Mouse (Mus musculus) Patski (cell line): ENCODE results near the gene Xrcc3. TPM values are rescaled to one million over a fixed set of nuclear protein-coding genes. Genes with fewer than 3 reads are reported as not detected.

Experiments
- ATAC-seq: fragments of 100-300 bp; one replicate; pipeline ENCODE4 v1.8.0; 2021
- CTCF ChIA-PET: fragments of 350-600 bp; sonication (Branson Sonifier 250); formaldehyde crosslinking; loops from one replicate; lab custom pipeline; 2022; ENCODE audit warnings: inconsistent platforms; lab: Charles Lee
- POLR2A ChIA-PET: fragments of 350-600 bp; sonication (Branson Sonifier 250); formaldehyde crosslinking; loops from one replicate; lab custom pipeline; 2022; ENCODE audit warnings: antibody characterized with exemption, inconsistent platforms; lab: Charles Lee
- DNase-seq: peaks from one replicate; pipeline ENCODE4 v3.0.0-alpha.2; 2011; ENCODE audit warnings: low read depth, low spot score
- H3K27me3 ChIP-seq: fragments of 371-371 bp; one replicate; pipeline ENCODE4 v1.5.1; 2021
- CTCF ChIP-seq: fragments of 100-300 bp; IDR thresholded peaks from one replicate; pipeline ENCODE4 v1.5.1; 2021
- in situ Hi-C: fragments of 300-500 bp; cut with MboI; formaldehyde crosslinking; loops from 3 replicates; pipeline ENCODE4 v1.11.1; 2018; ENCODE audit warnings: low pct_unique_long_range_greater_than_20kb, mixed read lengths
- polyA plus RNA-seq: library from polyadenylated mRNA; unstranded; gene quantifications from one replicate; pipeline ENCODE4 v1.2.3, GENCODE M21; 2021

Xrcc3 gene
- polyA plus RNA-seq, 1 experiment from 2014 or later = 4.1 TPM

DNA sequence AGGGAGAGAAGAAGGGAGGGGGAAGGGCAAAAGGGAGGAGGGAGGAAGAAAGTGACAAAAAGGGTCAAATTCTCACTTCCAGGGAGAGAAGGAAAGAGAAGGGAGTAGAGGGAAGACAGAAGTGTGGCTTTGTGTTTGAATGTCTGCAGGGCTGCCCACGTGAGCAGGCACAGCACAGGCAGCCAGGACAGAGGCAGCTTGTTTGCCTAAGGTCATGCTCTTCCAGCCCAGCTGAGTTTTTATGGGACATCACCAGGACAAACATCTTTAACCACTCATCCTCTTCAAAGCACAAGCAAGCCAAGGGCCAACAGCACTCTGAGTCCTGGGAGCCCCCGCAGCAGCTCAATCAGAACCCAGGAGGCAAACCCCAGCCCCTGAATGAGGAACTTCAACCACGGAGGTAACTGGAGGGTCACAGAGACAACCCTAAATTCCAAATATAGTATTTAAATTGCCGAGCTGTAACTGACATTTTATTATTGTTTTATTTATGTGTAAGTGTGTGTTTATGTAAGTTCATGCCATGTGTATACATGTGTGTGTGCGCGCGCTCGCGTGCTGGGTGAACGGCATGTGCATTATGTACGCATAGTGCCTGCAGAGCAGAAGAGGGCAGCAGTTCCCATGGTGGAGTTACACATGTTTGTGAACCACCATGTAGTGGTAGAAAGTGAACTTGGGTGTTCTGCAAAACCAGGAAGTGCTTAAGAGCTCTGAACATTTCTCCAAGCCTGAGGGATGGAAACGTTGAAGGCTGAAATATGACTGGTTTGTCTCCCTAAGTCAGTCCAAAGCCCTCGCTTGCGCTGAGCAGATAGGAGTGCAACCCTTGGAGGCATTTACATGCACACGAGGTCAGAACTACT, 29.1 kb upstream of the Xrcc3 start:
- DNase-seq (no peak), ATAC-seq (no peak)
- TF ChIP-seq CTCF = no peak
- H3K27me3 ChIP-seq = no peaks in the 10 kb centered on the region
- in situ Hi-C loops = no loop called here
- POLR2A ChIA-PET = no interaction called here
- CTCF ChIA-PET = no interaction called here

- ChIA-PET POLR2A (no interaction called here), CTCF (no interaction called here)
- H3K27me3 ChIP-seq = no peaks in the 10 kb centered on the region
- ATAC-seq (no peak), DNase-seq (no peak)
- TF ChIP-seq CTCF = no peak
- in situ Hi-C loops = no loop called here
Measured at GRCm38 (mm10) chr12:111833457-111833856, 19.8 kb upstream of the Xrcc3 start.

DNA sequence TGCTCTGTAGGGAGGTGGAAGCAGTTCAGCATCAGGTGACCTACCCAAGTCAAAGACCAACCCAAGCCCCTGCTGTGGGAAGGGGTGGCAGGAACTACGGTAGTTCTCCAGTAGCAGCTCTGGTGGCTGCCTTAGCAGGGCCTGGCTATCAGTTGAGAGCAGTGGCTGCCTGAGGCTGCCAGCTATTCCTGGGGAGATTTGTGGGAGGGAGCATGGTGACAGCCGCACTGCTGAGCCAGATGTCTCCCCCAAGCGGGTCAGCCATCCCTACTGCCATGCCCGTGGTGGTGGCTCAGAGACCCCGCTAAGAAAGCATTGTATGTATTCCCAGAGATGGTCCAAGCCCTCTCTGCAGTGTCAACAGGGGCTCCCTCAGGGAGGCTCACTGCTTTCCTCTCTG, 19.0 kb upstream of the Xrcc3 start:
- in situ Hi-C loops = no loop called here
- no peak for ATAC-seq
- no peak for DNase-seq
- CTCF ChIA-PET = no interaction called here
- TF ChIP-seq CTCF = no peak
- POLR2A ChIA-PET = no interaction called here
- no peaks in the 10 kb centered on the region for H3K27me3 ChIP-seq

DNA sequence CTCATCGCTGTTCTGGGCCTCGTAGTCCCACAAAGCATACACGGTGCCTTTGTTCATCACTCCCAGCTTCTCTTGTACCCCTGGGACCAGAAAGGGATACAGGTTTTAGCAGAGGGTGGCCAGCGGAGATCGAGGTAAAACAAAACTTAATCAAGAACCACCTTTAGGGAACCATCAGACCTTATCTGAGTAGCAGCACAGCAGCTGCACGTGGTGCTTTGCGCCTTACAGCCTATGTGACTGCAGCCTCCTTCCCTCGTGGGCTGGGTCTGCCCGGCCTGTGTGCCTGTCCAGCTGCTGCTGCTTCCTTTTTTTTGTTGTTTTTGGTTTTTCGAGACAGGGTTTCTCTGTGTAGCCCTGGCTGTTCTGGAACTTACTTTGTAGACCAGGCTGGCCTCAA, 16.7 kb upstream of the Xrcc3 start:
- CTCF ChIA-PET = no interaction called here
- POLR2A ChIA-PET = no interaction called here
- no peaks in the 10 kb centered on the region for H3K27me3 ChIP-seq
- DNase-seq (no peak), ATAC-seq (no peak)
- in situ Hi-C loops = no loop called here
- TF ChIP-seq CTCF = no peak

DNA sequence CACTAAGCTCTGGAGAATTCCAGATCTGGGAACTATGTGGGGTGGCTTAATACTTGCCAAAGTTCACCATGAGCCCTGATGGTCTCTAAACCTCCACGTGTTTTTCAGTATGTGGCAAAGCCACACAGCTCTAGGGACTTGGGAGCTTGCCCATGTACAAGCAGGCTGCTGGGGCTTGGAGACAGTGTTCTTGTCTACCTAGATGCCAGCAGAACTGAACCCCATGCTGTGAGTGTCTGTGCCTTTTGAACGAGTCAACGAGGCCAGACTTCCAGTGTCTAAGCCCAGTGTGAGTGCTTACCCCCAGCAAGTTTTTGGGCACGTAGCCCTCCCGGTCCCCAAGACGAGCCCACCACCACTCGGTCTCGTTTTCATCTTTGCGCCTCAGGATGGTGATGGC, 16.3 kb upstream of the Xrcc3 start:
- CTCF ChIA-PET = no interaction called here
- in situ Hi-C loops = no loop called here
- no peak for DNase-seq
- H3K27me3 ChIP-seq = no peaks in the 10 kb centered on the region
- POLR2A ChIA-PET = no interaction called here
- TF ChIP-seq CTCF = no peak
- no peak for ATAC-seq

GRCm38 (mm10) chr12:111829447-111829846, 15.8 kb upstream of the Xrcc3 start:
- DNase-seq (no peak), ATAC-seq (no peak)
- no peaks in the 10 kb centered on the region for H3K27me3 ChIP-seq
- ChIA-PET CTCF (no interaction called here), POLR2A (no interaction called here)
- in situ Hi-C loops = no loop called here
- no peak for TF ChIP-seq CTCF

- in situ Hi-C loops = no loop called here
- H3K27me3 ChIP-seq = no peaks in the 10 kb centered on the region
- POLR2A ChIA-PET = no interaction called here
- no peak for DNase-seq
- ATAC-seq = no peak
- no peak for TF ChIP-seq CTCF
- CTCF ChIA-PET = interaction anchor here (0.7 to 1.5 kb wide), 2 partner anchors 10 to 27 kb away, joined by 3 to 4 read pairs; no protein-coding TSS in a partner anchor
Measured at GRCm38 (mm10) chr12:111827556-111827955, 13.9 kb upstream of the Xrcc3 start.

DNA sequence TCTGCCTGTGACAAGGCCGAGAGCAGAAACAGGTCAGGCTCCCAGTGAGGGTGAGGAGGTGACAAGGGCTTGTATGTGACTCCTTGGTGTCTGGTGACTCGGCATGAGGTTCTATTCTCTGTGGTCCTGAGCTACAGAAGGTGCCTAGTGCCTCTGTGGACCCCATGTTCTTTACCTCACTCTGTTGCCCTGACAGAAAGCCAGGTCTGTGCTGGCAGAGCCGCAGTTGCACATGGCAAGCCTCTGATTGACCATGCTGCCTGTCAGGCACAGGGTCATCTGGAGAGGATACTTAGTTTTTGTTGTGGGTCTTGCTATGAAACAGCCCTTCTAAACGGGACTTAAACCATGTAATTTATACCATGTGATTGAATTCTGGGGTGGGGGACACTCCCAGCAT, 8.3 kb upstream of the Xrcc3 start:
- H3K27me3 ChIP-seq = no peaks in the 10 kb centered on the region
- ChIA-PET POLR2A (no interaction called here), CTCF (no interaction called here)
- TF ChIP-seq CTCF = no peak
- DNase-seq (no peak), ATAC-seq (no peak)
- in situ Hi-C loops = no loop called here

DNA sequence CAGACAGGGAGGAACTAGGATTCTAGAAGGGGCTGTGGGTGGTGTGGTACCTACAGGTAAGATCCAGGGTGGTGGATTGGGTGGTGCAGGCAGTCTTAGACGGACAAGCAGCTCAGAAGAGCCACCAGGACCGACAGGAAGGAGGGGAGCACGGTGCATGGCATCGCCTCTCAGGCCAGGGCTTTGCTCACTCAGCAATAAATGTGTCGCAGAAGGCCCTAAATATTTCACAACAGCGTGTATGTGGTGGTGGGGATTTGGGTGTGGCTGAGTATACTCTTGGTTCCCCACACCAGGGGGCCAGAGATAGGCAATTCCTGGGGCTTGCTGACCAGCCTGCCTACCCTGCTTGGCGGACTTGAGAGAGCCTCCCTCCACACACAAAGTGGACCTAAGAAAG, 7.0 kb upstream of the Xrcc3 start:
- CTCF ChIA-PET = no interaction called here
- no peak for TF ChIP-seq CTCF
- in situ Hi-C loops = no loop called here
- H3K27me3 ChIP-seq = no peaks in the 10 kb centered on the region
- POLR2A ChIA-PET = no interaction called here
- no peak for DNase-seq
- no peak for ATAC-seq

DNA sequence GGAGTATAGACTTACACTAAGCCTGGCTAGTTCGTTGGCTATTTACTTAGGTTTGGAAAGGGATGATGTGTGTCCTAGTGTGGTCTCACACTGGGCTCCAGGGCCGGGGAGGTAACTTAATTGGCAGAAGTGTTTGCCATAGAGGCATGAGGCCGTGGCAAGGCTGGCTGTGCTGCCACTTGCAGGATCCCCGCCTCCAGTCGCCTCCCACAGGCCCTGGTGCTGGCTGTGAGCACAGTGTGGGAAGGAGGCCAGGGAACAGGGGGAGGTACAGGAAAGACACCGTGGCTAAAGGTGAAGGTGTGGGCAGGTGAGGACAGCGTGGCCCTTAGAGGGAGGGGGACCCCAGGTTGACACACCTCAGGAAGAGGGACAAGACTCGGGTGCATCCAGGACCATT, 6.3 kb upstream of the Xrcc3 start:
- ATAC-seq (no peak), DNase-seq (no peak)
- ChIA-PET CTCF (no interaction called here), POLR2A (no interaction called here)
- TF ChIP-seq CTCF = no peak
- in situ Hi-C loops = no loop called here
- H3K27me3 ChIP-seq = no peaks in the 10 kb centered on the region

- ATAC-seq (no peak), DNase-seq (no peak)
- TF ChIP-seq CTCF = no peak
- in situ Hi-C loops = no loop called here
- H3K27me3 ChIP-seq = no peaks in the 10 kb centered on the region
- CTCF ChIA-PET = no interaction called here
- POLR2A ChIA-PET = no interaction called here
Measured at GRCm38 (mm10) chr12:111817991-111818390, 4.3 kb upstream of the Xrcc3 start.
